Mouse (Mus musculus): ENCODE measurements around the gene Cplx1. TPM values are rescaled to one million over a fixed set of nuclear protein-coding genes. Genes with fewer than 3 reads are reported as not detected.

The Cplx1 gene
- under 1 TPM in 1 of 2 experiments, not detected in 1; 0.25 TPM for total RNA-seq (2021)

GRCm38 (mm10) chr5:108549489-108550206 is at the start of gene Cplx1:
Gene Cplx1, minus strand, starts transcription at chr5:108550024.
- intact Hi-C loops (cut with DNase I) = no loop called here

GRCm38 (mm10) chr5:108581361-108581891 is 31.6 kb upstream of the Cplx1 start:
- DNase-seq = no peak
- intact Hi-C loops (cut with DNase I) = no loop called here

More at GRCm38 (mm10) chr5:108549489-108550206, at the start of gene Cplx1:
- DNase-seq = peak; percentile 23 to 37

GRCm38 (mm10) chr5:108573054-108573453 is 23.2 kb upstream of the Cplx1 start:
- no peak for DNase-seq
- intact Hi-C loops (cut with DNase I) = no loop called here

- intact Hi-C loops (cut with DNase I) = no loop called here
- DNase-seq = no peak
Measured at GRCm38 (mm10) chr5:108570991-108571390, 21.2 kb upstream of the Cplx1 start.

GRCm38 (mm10) chr5:108567104-108567503 is 17.3 kb upstream of the Cplx1 start:
- intact Hi-C loops (cut with DNase I) = no loop called here
- DNase-seq = no peak

GRCm38 (mm10) chr5:108566523-108566922 is 16.7 kb upstream of the Cplx1 start:
- DNase-seq = no peak
- intact Hi-C loops (cut with DNase I) = no loop called here

GRCm38 (mm10) chr5:108565381-108565780 is 15.6 kb upstream of the Cplx1 start:
- intact Hi-C loops (cut with DNase I) = no loop called here

GRCm38 (mm10) chr5:108564346-108564745 is 14.5 kb upstream of the Cplx1 start:
- intact Hi-C loops (cut with DNase I) = no loop called here
- DNase-seq = no peak

More at GRCm38 (mm10) chr5:108565381-108565780, 15.6 kb upstream of the Cplx1 start:
- no peak for DNase-seq

- DNase-seq = no peak
- intact Hi-C loops (cut with DNase I) = no loop called here
Measured at GRCm38 (mm10) chr5:108562483-108562882, 12.7 kb upstream of the Cplx1 start.

GRCm38 (mm10) chr5:108556986-108557385 is 7.2 kb upstream of the Cplx1 start:
- intact Hi-C loops (cut with DNase I) = no loop called here
- DNase-seq = no peak

GRCm38 (mm10) chr5:108554041-108554440 is 4.2 kb upstream of the Cplx1 start:
- no peak for DNase-seq
- intact Hi-C loops (cut with DNase I) = no loop called here

- DNase-seq = no peak
- intact Hi-C loops (cut with DNase I) = no loop called here
Measured at GRCm38 (mm10) chr5:108550207-108550594, 377 bp upstream of the Cplx1 start.

GRCm38 (mm10) chr5:108549137-108549488 is 711 bp downstream of the Cplx1 start:
- intact Hi-C loops (cut with DNase I) = no loop called here
- no peak for DNase-seq

GRCm38 (mm10) chr5:108547636-108548035 is 2.2 kb downstream of the Cplx1 start:
- intact Hi-C loops (cut with DNase I) = no loop called here
- no peak for DNase-seq

- intact Hi-C loops (cut with DNase I) = no loop called here
- DNase-seq = no peak
Measured at GRCm38 (mm10) chr5:108543516-108544291, 6.1 kb downstream of the Cplx1 start.

- DNase-seq = no peak
- intact Hi-C loops (cut with DNase I) = no loop called here
Measured at GRCm38 (mm10) chr5:108534188-108534587, 15.6 kb downstream of the Cplx1 start.

GRCm38 (mm10) chr5:108522597-108522996 is 27.2 kb downstream of the Cplx1 start:
- intact Hi-C loops (cut with DNase I) = no loop called here
- no peak for DNase-seq

- no peak for DNase-seq
- intact Hi-C loops (cut with DNase I) = no loop called here
Measured at GRCm38 (mm10) chr5:108521896-108522295, 27.9 kb downstream of the Cplx1 start.

- intact Hi-C loops (cut with DNase I) = no loop called here
Measured at GRCm38 (mm10) chr5:108521016-108521415, 28.8 kb downstream of the Cplx1 start.

GRCm38 (mm10) chr5:108520153-108520552 is 29.7 kb downstream of the Cplx1 start:
- DNase-seq = no peak
- intact Hi-C loops (cut with DNase I) = no loop called here

More at GRCm38 (mm10) chr5:108521016-108521415, 28.8 kb downstream of the Cplx1 start:
- DNase-seq = no peak

GRCm38 (mm10) chr5:108518951-108519350 is 30.9 kb downstream of the Cplx1 start:
- no peak for DNase-seq
- intact Hi-C loops (cut with DNase I) = no loop called here
